Mouse (Mus musculus) CH12.LX (cell line): ENCODE results near the gene Car4.

Experiments
- CHD2 ChIP-seq: IDR thresholded peaks from 2 replicates; pipeline ENCODE4 v1.6.1; 2011; ENCODE audit warnings: low read length, improper control_type of control experiment
- CTCF ChIP-seq, 2 experiments: IDR thresholded peaks in 1 of 2; conservative IDR thresholded peaks in 1 of 2; 2 replicates each; pipeline ENCODE4 v1.5.1; 2011 to 2012; ENCODE audit warnings: low read depth in 2 of 2, low read length in 2 of 2, improper control_type of control experiment in 1 of 2, inconsistent platforms in 1 of 2, mild to moderate bottlenecking in 1 of 2, moderate library complexity in 1 of 2
- E2F4 ChIP-seq: IDR thresholded peaks from 2 replicates; pipeline ENCODE4 v1.6.1; 2011; ENCODE audit warnings: low read depth, low read length, improper control_type of control experiment; ENCODE audit not compliant: insufficient replicate concordance
- EP300 ChIP-seq: IDR thresholded peaks from 2 replicates; pipeline ENCODE4 v1.6.1; 2011; ENCODE audit warnings: low read length, improper control_type of control experiment
- ETS1 ChIP-seq: conservative IDR thresholded peaks from 2 replicates; pipeline ENCODE4 v1.6.1; 2012; ENCODE audit warnings: low read depth, mild to moderate bottlenecking, inconsistent platforms, low read length, improper control_type of control experiment, moderate library complexity
- IRF4 ChIP-seq: IDR thresholded peaks from 2 replicates; pipeline ENCODE4 v1.6.1; 2014; ENCODE audit warnings: low read depth, mild to moderate bottlenecking, inconsistent platforms, low read length, improper control_type of control experiment
- MAFK ChIP-seq: IDR thresholded peaks from 2 replicates; pipeline ENCODE4 v1.6.1; 2011; ENCODE audit warnings: low read length, improper control_type of control experiment; ENCODE audit not compliant: insufficient replicate concordance
- NELFE ChIP-seq: IDR thresholded peaks from 2 replicates; pipeline ENCODE4 v1.6.1; 2011; ENCODE audit warnings: low read depth, low read length, improper control_type of control experiment
- PAX5 ChIP-seq: IDR thresholded peaks from 2 replicates; pipeline ENCODE4 v1.6.1; 2012; ENCODE audit warnings: low read length, inconsistent platforms, mixed read lengths
- POLR2A ChIP-seq: IDR thresholded peaks from 2 replicates; pipeline ENCODE4 v1.6.1; 2011; ENCODE audit warnings: low read depth, mild to moderate bottlenecking, improper control_type of control experiment, low read length
- TBP ChIP-seq: conservative IDR thresholded peaks from 2 replicates; pipeline ENCODE4 v1.6.1; 2011; ENCODE audit warnings: low read depth, low read length, improper control_type of control experiment
- USF2 ChIP-seq: conservative IDR thresholded peaks from 2 replicates; pipeline ENCODE4 v1.6.1; 2011; ENCODE audit warnings: low read depth, low read length, improper control_type of control experiment
- ZKSCAN1 ChIP-seq: IDR thresholded peaks from 2 replicates; pipeline ENCODE4 v1.6.1; 2012; ENCODE audit warnings: low read depth, inconsistent platforms, low read length, improper control_type of control experiment, borderline replicate concordance

GRCm38 (mm10) chr11:84947206-84947605, 10.4 kb upstream of the Car4 start:
- no peak for TF ChIP-seq E2F4
- TF ChIP-seq MAFK, result no peak
- TF ChIP-seq CTCF (conservative IDR thresholded peaks at IDR 0.05 in 1 of 2, IDR thresholded peaks at IDR 0.05 in 1 of 2; ENCODE audit: low read depth in 2 of 2, low read length in 2 of 2), result no peak
- TF ChIP-seq ETS1, result no peak
- no peak for TF ChIP-seq EP300
- no peak for TF ChIP-seq POLR2A
- no peak for TF ChIP-seq IRF4
- no peak for TF ChIP-seq CHD2
- TF ChIP-seq TBP, result no peak
- no peak for TF ChIP-seq PAX5
- no peak for TF ChIP-seq ZKSCAN1
- no peak for TF ChIP-seq NELFE
- TF ChIP-seq USF2, result no peak
